Mouse (Mus musculus) G1E-ER4 (cell line): ENCODE results near the gene Ppdpf. TPM values are rescaled to one million over a fixed set of nuclear protein-coding genes. Genes with fewer than 3 reads are reported as not detected.

Source experiments
- GATA1 ChIP-seq: IDR thresholded peaks from one replicate; pipeline ENCODE4 v1.8.0; 2012; ENCODE audit warnings: low read length, inconsistent platforms
- polyA plus RNA-seq: library from polyadenylated mRNA; stranded (reverse); fragments of >175 nt; gene quantifications from 2 replicates; pipeline ENCODE4 v1.2.3, GENCODE M21; 2012

Gene Ppdpf
- polyA plus RNA-seq, 1 experiment: 260 TPM

- TF ChIP-seq GATA1: no peak
Observed at GRCm38 (mm10) chr2:181193044-181193443, 6.0 kb downstream of the Ppdpf start.

- no peak for TF ChIP-seq GATA1
Observed at GRCm38 (mm10) chr2:181196628-181197300, 9.7 kb downstream of the Ppdpf start.

- TF ChIP-seq GATA1: no peak
Observed at GRCm38 (mm10) chr2:181201606-181202005, 14.6 kb downstream of the Ppdpf start.

GRCm38 (mm10) chr2:181202422-181202821, 15.4 kb downstream of the Ppdpf start, which contains the start of gene Ptk6:
TSS of gene Ptk6 (minus strand) at chr2:181202789.
- TF ChIP-seq GATA1: no peak

GRCm38 (mm10) chr2:181202886-181203285, 15.8 kb downstream of the Ppdpf start:
- no peak for TF ChIP-seq GATA1

- no peak for TF ChIP-seq GATA1
Observed at GRCm38 (mm10) chr2:181205678-181206077, 18.6 kb downstream of the Ppdpf start.

- no peak for TF ChIP-seq GATA1
Observed at GRCm38 (mm10) chr2:181206118-181206517, 19.1 kb downstream of the Ppdpf start.

GRCm38 (mm10) chr2:181212389-181213020, 25.5 kb downstream of the Ppdpf start:
- no peak for TF ChIP-seq GATA1

GRCm38 (mm10) chr2:181213021-181213445, 26.0 kb downstream of the Ppdpf start, which contains the start of gene Srms:
TSS of gene Srms (minus strand) at chr2:181213185.
- no peak for TF ChIP-seq GATA1

GRCm38 (mm10) chr2:181216037-181216436, 29.0 kb downstream of the Ppdpf start:
- TF ChIP-seq GATA1: no peak

- TF ChIP-seq GATA1: no peak
Observed at GRCm38 (mm10) chr2:181218881-181219485, 31.9 kb downstream of the Ppdpf start.

GRCm38 (mm10) chr2:181219538-181220216, 32.6 kb downstream of the Ppdpf start, which contains the start of gene Fndc11:
TSS of gene Fndc11 (plus strand) at chr2:181220013.
- TF ChIP-seq GATA1: no peak

GRCm38 (mm10) chr2:181220361-181220760, 33.3 kb downstream of the Ppdpf start:
- no peak for TF ChIP-seq GATA1

GRCm38 (mm10) chr2:181224994-181225393, 37.9 kb downstream of the Ppdpf start:
- TF ChIP-seq GATA1: no peak

- no peak for TF ChIP-seq GATA1
Observed at GRCm38 (mm10) chr2:181227122-181227521, 40.1 kb downstream of the Ppdpf start.

GRCm38 (mm10) chr2:181228335-181228734, 41.3 kb downstream of the Ppdpf start:
- no peak for TF ChIP-seq GATA1
